Mouse (Mus musculus) embryonic facial prominence, embryonic 13.5 days (tissue): ENCODE results near the gene Tmod2. TPM values are rescaled to one million over a fixed set of nuclear protein-coding genes. Genes with fewer than 3 reads are reported as not detected.
"Not testable (repeated sequence)": the region's sequence is repeated elsewhere in the genome, so short reads cannot be mapped to it uniquely, and the experiment has no call there.

Source experiments
- ATAC-seq: fragments of 200-750 bp; cut with Nextera tagmentation; 2 replicates; pipeline ENCODE4 v1.8.0; 2017; ENCODE audit warnings: low read depth; ENCODE audit not compliant: insufficient number of reproducible peaks, insufficient read depth, low FRiP score, low TSS enrichment
- H3K27ac ChIP-seq: fragments of 300-500 bp; sonication (generic); 2 replicates; pipeline ENCODE4 v1.5.1; 2015; ENCODE audit warnings: moderate library complexity, mild to moderate bottlenecking, inconsistent platforms
- H3K27me3 ChIP-seq: fragments of 300-500 bp; sonication (generic); 2 replicates; pipeline ENCODE4 v1.6.1; 2015; ENCODE audit warnings: mild to moderate bottlenecking, inconsistent platforms
- H3K36me3 ChIP-seq: fragments of 300-500 bp; sonication (generic); 2 replicates; pipeline ENCODE4 v1.6.1; 2015; ENCODE audit warnings: mild to moderate bottlenecking, inconsistent platforms
- H3K4me1 ChIP-seq: fragments of 300-500 bp; sonication (generic); 2 replicates; pipeline ENCODE4 v1.6.1; 2015; ENCODE audit warnings: inconsistent platforms
- H3K4me2 ChIP-seq: fragments of 300-500 bp; sonication (generic); 2 replicates; pipeline ENCODE4 v1.6.1; 2015; ENCODE audit warnings: moderate library complexity, mild to moderate bottlenecking, inconsistent platforms
- H3K4me3 ChIP-seq: fragments of 300-500 bp; sonication (generic); 2 replicates; pipeline ENCODE4 v1.5.1; 2015; ENCODE audit warnings: mild to moderate bottlenecking, inconsistent platforms
- H3K9ac ChIP-seq: fragments of 300-500 bp; sonication (generic); 2 replicates; pipeline ENCODE4 v1.6.1; 2015; ENCODE audit warnings: mild to moderate bottlenecking, inconsistent platforms
- H3K9me3 ChIP-seq: fragments of 300-500 bp; sonication (generic); 2 replicates; pipeline ENCODE4 v1.6.1; 2016; ENCODE audit warnings: inconsistent platforms
- WGBS: fragments of 180-500 bp; shearing (Covaris S2); methylation state at CpG from one replicate; pipeline ENCODE4 v1.1.7; 2015; ENCODE audit warnings: mixed read lengths; 5-methylcytosine and 5-hydroxymethylcytosine counted together
- polyA plus RNA-seq: library from polyadenylated mRNA; unstranded; fragments of >200 nt; fragmentation: Nextera tagmentation; extraction: Ambion mirVana; gene quantifications from 2 replicates; pipeline ENCODE4 v1.2.1, GENCODE M21; 2015

The Tmod2 gene
- 19.8 and 23.0 TPM in 2 replicates for polyA plus RNA-seq

DNA sequence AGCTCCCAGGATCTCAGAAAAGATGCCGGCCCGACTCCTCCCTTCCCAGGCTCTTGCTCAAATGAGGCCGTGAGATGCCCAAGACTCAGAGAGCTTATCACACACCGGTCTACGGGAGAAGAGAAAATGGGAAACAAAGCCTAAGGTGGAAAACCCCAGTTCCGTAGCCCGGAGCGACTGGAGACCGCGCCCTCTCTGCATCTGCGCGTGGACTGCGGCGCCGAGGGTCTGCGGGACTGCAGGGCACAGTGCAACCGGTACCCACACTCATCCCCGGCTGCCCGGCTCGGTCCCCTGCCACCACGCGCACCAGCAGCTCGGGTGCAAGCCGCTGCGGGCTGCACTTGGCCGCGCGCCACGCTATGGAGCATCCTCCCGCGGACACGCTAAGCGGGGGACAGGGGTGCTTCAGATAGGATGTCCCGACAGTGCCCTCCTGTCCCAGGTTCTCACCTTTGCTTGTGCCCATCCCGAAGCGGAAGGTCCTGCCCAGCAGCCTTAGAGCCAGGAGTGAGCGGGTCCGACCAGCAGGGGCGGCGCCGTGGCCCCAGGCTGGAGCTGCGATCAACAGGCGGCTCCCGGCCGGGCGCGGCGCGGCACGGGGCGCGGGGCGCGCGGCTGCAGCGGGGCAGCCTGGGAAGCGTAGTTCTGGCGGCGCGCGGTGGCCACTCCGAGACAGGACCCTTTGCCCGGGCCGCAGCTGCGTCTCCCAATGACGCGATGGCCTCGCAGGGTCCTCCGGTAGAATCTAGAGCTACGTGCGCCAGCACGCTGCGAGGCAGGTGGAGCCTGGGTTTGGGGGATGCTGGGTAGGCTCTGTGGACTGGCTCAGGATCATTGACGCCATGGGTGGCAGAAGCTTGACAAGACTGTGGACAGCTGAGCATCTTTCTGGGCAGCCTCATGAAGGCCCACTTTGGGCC, at the start of gene Tmod2:
Gene Tmod2 (minus strand): TSS at position 755 of the 923 bp plus-strand sequence.
- under 1% methylated on average over 74 of the region's 74 CpGs for WGBS
- Histone ChIP-seq H3K27me3 (peaks cover 7% of the 10 kb centered on the region; the same call in 1 of the 2 replicates), H3K4me3 (peak within 1 kb of the TSS; percentile 69), H3K36me3 (no peaks in the 10 kb centered on the region), H3K27ac (no peak within 1 kb of the TSS), H3K4me1 (peaks cover 3% of the 10 kb centered on the region; the same call in 1 of the 2 replicates), H3K9ac (peak within 1 kb of the TSS; percentile 74), H3K4me2 (peak within 1 kb of the TSS; percentile 97), H3K9me3 (no peaks in the 10 kb centered on the region)
- ATAC-seq, result peak; percentile 84

- H3K9ac ChIP-seq, result no peak overlapping the region
- 89% methylated on average over 8 of the region's 8 CpGs for WGBS
- no peaks in the 10 kb centered on the region for H3K36me3 ChIP-seq
- no peak overlapping the region for H3K4me3 ChIP-seq
- H3K9me3 ChIP-seq, result no peaks in the 10 kb centered on the region
- H3K27ac ChIP-seq, result no peak overlapping the region
- H3K27me3 ChIP-seq, result no peaks in the 10 kb centered on the region
- H3K4me1 ChIP-seq, result no peaks in the 10 kb centered on the region
- ATAC-seq, result no peak
- no peak overlapping the region for H3K4me2 ChIP-seq
Observed at GRCm38 (mm10) chr9:75660917-75661316, 49.8 kb upstream of the Tmod2 start.

DNA sequence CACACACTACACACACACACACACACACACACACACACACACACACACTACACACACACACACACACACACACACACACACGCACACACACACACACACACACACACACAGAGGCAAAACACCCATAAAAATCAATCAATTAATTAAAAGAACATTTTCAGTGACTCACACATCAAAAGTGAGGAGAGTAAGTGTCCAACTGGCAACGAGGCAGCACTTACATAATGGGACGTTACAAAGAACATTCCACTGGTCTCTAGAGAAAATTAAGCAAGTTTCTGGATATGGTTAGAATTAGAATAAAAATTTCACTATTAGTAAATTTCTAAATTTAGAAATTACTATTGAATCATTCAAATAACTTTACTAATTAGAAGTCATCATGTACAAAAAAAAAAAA, 45.3 kb upstream of the Tmod2 start:
- H3K4me1 ChIP-seq, result peaks cover 13% of the 10 kb centered on the region; the same call in 1 of the 2 replicates
- H3K27me3 ChIP-seq, H3K9ac ChIP-seq, H3K4me2 ChIP-seq, ATAC-seq, H3K27ac ChIP-seq, H3K4me3 ChIP-seq, H3K9me3 ChIP-seq, H3K36me3 ChIP-seq: not testable (repeated sequence)
- WGBS, result 64% methylated on average over 2 of the region's 3 CpGs

GRCm38 (mm10) chr9:75653981-75654911, 43.1 kb upstream of the Tmod2 start:
- Histone ChIP-seq H3K27me3 (no peaks in the 10 kb centered on the region), H3K9me3 (no peaks in the 10 kb centered on the region), H3K27ac (peak overlapping the region; percentile 22), H3K4me2 (no peak overlapping the region), H3K36me3 (no peaks in the 10 kb centered on the region), H3K4me1 (peaks cover 13% of the 10 kb centered on the region; the same call in 1 of the 2 replicates), H3K4me3 (no peak overlapping the region), H3K9ac (no peak overlapping the region)
- 44% methylated on average over 12 of the region's 12 CpGs for WGBS
- no peak for ATAC-seq

DNA sequence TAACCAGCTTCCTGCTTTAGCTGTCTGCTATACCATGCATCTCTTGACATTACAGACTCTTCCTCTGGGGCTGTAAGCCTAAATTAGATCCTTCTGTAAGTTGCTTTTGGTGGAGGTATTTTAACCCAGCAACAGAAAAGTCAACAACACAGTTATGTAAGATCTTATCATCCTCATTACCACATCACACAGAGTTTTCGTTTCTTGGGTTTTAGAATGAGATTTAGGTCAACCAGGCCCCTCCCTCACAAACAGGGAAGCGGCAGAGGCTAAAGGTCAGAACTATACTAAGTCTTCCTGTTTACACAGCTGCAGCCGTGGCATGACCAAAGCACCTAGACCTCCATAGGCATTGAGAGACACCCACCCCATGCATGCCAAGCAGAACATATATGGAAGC, 34.3 kb upstream of the Tmod2 start:
- Histone ChIP-seq H3K9ac (no peak overlapping the region), H3K4me1 (peaks cover 4% of the 10 kb centered on the region; the same call in 1 of the 2 replicates), H3K27me3 (no peaks in the 10 kb centered on the region), H3K4me2 (no peak overlapping the region), H3K9me3 (peaks cover 5% of the 10 kb centered on the region; the same call in 1 of the 2 replicates), H3K4me3 (no peak overlapping the region), H3K36me3 (peaks cover 3% of the 10 kb centered on the region; the same call in 1 of the 2 replicates), H3K27ac (no peak overlapping the region)
- WGBS, result 23% methylated on average over 3 of the region's 3 CpGs
- ATAC-seq, result no peak

DNA sequence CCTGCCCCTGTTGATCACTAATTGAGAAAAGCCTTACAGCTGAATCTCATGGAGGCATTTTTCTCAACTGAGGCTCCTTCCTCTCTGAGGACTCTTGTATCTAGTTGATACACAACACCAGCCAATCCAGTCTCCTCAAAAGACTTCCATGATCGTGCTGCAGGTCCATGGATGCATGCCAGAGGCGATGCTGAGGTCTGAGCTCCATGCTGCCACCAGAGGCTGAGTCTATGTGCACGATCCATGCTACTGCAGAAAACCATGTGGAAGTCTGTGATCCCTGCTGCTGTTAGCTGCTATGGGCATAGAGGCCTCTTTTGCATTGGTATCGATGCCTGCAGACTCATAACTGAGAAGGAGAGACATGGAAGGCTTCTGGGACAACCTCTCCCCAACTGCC, 23.1 kb upstream of the Tmod2 start:
- H3K36me3 ChIP-seq, result 0 out of 2 replicates have a peak, but pooled peaks cover 8% of the 10 kb centered on the region
- no peaks in the 10 kb centered on the region for H3K27me3 ChIP-seq
- whole genome bisulfite sequencing, result 82% methylated on average over 4 of the region's 4 CpGs
- H3K4me2 ChIP-seq, result no peak overlapping the region
- no peak for ATAC-seq
- H3K9ac ChIP-seq, result no peak overlapping the region
- no peak overlapping the region for H3K27ac ChIP-seq
- peaks cover 19% of the 10 kb centered on the region for H3K4me1 ChIP-seq
- no peak overlapping the region for H3K4me3 ChIP-seq
- no peaks in the 10 kb centered on the region for H3K9me3 ChIP-seq

- Histone ChIP-seq H3K27me3 (no peaks in the 10 kb centered on the region), H3K4me1 (peaks cover 19% of the 10 kb centered on the region), H3K36me3 (0 out of 2 replicates have a peak, but pooled peaks cover 7% of the 10 kb centered on the region), H3K27ac (no peak overlapping the region), H3K9me3 (no peaks in the 10 kb centered on the region), H3K4me2 (no peak overlapping the region), H3K4me3 (no peak overlapping the region), H3K9ac (no peak overlapping the region)
- no peak for ATAC-seq
- 87% methylated on average over 8 of the region's 8 CpGs for WGBS
Observed at GRCm38 (mm10) chr9:75633603-75634002, 22.5 kb upstream of the Tmod2 start.

DNA sequence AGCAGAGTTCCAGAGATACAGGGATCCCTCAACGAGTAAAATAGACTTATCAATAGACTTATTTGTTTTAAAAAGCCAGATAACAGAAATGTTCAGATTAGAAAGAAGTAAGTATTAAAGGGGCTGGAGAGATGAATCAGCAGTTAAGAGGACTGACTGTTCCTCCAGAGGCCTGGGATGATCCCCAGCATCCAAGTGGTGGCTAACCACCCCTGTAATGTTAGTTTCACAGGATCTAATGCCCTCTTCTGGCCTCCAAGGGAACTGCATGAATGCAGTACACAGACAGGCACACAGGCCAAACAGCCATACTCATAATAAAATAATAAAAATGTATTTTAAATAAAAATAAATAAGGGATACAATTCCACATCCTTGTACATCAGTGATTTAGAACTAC, 21.8 kb upstream of the Tmod2 start:
- peaks cover 19% of the 10 kb centered on the region for H3K4me1 ChIP-seq
- no peaks in the 10 kb centered on the region for H3K9me3 ChIP-seq
- WGBS, result 37% methylated on average over 1 of the region's 1 CpGs
- H3K27me3 ChIP-seq, result no peaks in the 10 kb centered on the region
- H3K4me3 ChIP-seq, result no peak overlapping the region
- H3K4me2 ChIP-seq, result no peak overlapping the region
- H3K27ac ChIP-seq, result no peak overlapping the region
- no peak for ATAC-seq
- no peak overlapping the region for H3K9ac ChIP-seq
- 0 out of 2 replicates have a peak, but pooled peaks cover 4% of the 10 kb centered on the region for H3K36me3 ChIP-seq

GRCm38 (mm10) chr9:75632111-75632510, 21.0 kb upstream of the Tmod2 start:
- H3K9me3 ChIP-seq, result no peaks in the 10 kb centered on the region
- WGBS, result 20% methylated on average over 10 of the region's 10 CpGs
- H3K36me3 ChIP-seq, result 0 out of 2 replicates have a peak, but pooled peaks cover 2% of the 10 kb centered on the region
- H3K4me2 ChIP-seq, result peak overlapping the region; percentile 20; the same call in 1 of the 2 replicates
- H3K4me3 ChIP-seq, result no peak overlapping the region
- peak overlapping the region; percentile 39; the same call in 1 of the 2 replicates for H3K27ac ChIP-seq
- H3K27me3 ChIP-seq, result no peaks in the 10 kb centered on the region
- H3K9ac ChIP-seq, result peak overlapping the region; percentile 46; the same call in 1 of the 2 replicates
- ATAC-seq, result no peak
- peaks cover 21% of the 10 kb centered on the region for H3K4me1 ChIP-seq

GRCm38 (mm10) chr9:75630823-75631454, 19.8 kb upstream of the Tmod2 start:
- H3K36me3 ChIP-seq, result no peaks in the 10 kb centered on the region
- ATAC-seq, result no peak
- 76% methylated on average over 8 of the region's 8 CpGs for WGBS
- H3K4me3 ChIP-seq, result no peak overlapping the region
- no peak overlapping the region for H3K9ac ChIP-seq
- H3K4me1 ChIP-seq, result peaks cover 30% of the 10 kb centered on the region
- no peak overlapping the region for H3K4me2 ChIP-seq
- no peaks in the 10 kb centered on the region for H3K27me3 ChIP-seq
- H3K9me3 ChIP-seq, result no peaks in the 10 kb centered on the region
- H3K27ac ChIP-seq, result no peak overlapping the region; the same call in 1 of the 2 replicates

DNA sequence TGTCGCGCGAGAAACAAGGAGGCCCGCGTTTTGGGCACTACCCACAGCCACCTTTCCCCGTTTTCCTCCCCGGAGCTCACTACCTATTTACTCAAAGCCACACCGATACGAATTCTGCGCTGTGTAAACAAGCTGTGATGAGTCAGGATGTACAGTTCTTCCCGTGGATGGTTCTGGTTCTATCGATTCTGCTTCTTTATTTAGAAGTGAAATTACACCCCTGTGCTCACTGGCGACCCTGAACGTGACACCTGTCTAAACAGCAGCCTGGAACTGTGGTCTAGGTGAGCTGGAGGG, 15.1 kb upstream of the Tmod2 start:
- Histone ChIP-seq H3K27ac (peak overlapping the region; percentile 92), H3K4me2 (peak overlapping the region; percentile 84), H3K4me1 (peaks cover 24% of the 10 kb centered on the region), H3K27me3 (no peaks in the 10 kb centered on the region), H3K9me3 (no peaks in the 10 kb centered on the region), H3K4me3 (peak overlapping the region; percentile 79), H3K36me3 (no peaks in the 10 kb centered on the region), H3K9ac (peak overlapping the region; percentile 94)
- ATAC-seq, result no peak
- under 1% methylated on average over 14 of the region's 14 CpGs for WGBS
